Mouse (Mus musculus) embryonic facial prominence, embryonic 13.5 days (tissue): Measurements from ENCODE around the gene Fam162a. TPM values are rescaled to one million over a fixed set of nuclear protein-coding genes. Genes with fewer than 3 reads are reported as not detected.
"Not testable (repeated sequence)": the region's sequence is repeated elsewhere in the genome, so short reads cannot be mapped to it uniquely, and the experiment has no call there.

ENCODE experiments used
- ATAC-seq: fragments of 200-750 bp; cut with Nextera tagmentation; 2 replicates; pipeline ENCODE4 v1.8.0; 2017; ENCODE audit warnings: low read depth; ENCODE audit not compliant: insufficient number of reproducible peaks, insufficient read depth, low FRiP score, low TSS enrichment
- H3K27ac ChIP-seq: fragments of 300-500 bp; sonication (generic); 2 replicates; pipeline ENCODE4 v1.5.1; 2015; ENCODE audit warnings: moderate library complexity, mild to moderate bottlenecking, inconsistent platforms
- H3K27me3 ChIP-seq: fragments of 300-500 bp; sonication (generic); 2 replicates; pipeline ENCODE4 v1.6.1; 2015; ENCODE audit warnings: mild to moderate bottlenecking, inconsistent platforms
- H3K36me3 ChIP-seq: fragments of 300-500 bp; sonication (generic); 2 replicates; pipeline ENCODE4 v1.6.1; 2015; ENCODE audit warnings: mild to moderate bottlenecking, inconsistent platforms
- H3K4me1 ChIP-seq: fragments of 300-500 bp; sonication (generic); 2 replicates; pipeline ENCODE4 v1.6.1; 2015; ENCODE audit warnings: inconsistent platforms
- H3K4me2 ChIP-seq: fragments of 300-500 bp; sonication (generic); 2 replicates; pipeline ENCODE4 v1.6.1; 2015; ENCODE audit warnings: moderate library complexity, mild to moderate bottlenecking, inconsistent platforms
- H3K4me3 ChIP-seq: fragments of 300-500 bp; sonication (generic); 2 replicates; pipeline ENCODE4 v1.5.1; 2015; ENCODE audit warnings: mild to moderate bottlenecking, inconsistent platforms
- H3K9ac ChIP-seq: fragments of 300-500 bp; sonication (generic); 2 replicates; pipeline ENCODE4 v1.6.1; 2015; ENCODE audit warnings: mild to moderate bottlenecking, inconsistent platforms
- H3K9me3 ChIP-seq: fragments of 300-500 bp; sonication (generic); 2 replicates; pipeline ENCODE4 v1.6.1; 2016; ENCODE audit warnings: inconsistent platforms
- WGBS: fragments of 180-500 bp; shearing (Covaris S2); methylation state at CpG from one replicate; pipeline ENCODE4 v1.1.7; 2015; ENCODE audit warnings: mixed read lengths; 5-methylcytosine and 5-hydroxymethylcytosine counted together
- polyA plus RNA-seq: library from polyadenylated mRNA; unstranded; fragments of >200 nt; fragmentation: Nextera tagmentation; extraction: Ambion mirVana; gene quantifications from 2 replicates; pipeline ENCODE4 v1.2.1, GENCODE M21; 2015

The Fam162a gene
- polyA plus RNA-seq, 1 experiment from 2014 or later, result 482 TPM

GRCm38 (mm10) chr16:36079916-36080315 is 8.5 kb upstream of the Fam162a start:
- no peak for ATAC-seq
- no peak overlapping the region for H3K4me2 ChIP-seq

GRCm38 (mm10) chr16:36074772-36075171 is 3.4 kb upstream of the Fam162a start:
- 89% methylated on average over 3 of the region's 3 CpGs for WGBS
- ATAC-seq, result no peak

More at GRCm38 (mm10) chr16:36079916-36080315, 8.5 kb upstream of the Fam162a start:
- Histone ChIP-seq H3K9me3 (no peaks in the 10 kb centered on the region), H3K27me3 (no peaks in the 10 kb centered on the region), H3K36me3 (peaks cover 16% of the 10 kb centered on the region), H3K27ac (no peak overlapping the region), H3K4me1 (no peaks in the 10 kb centered on the region), H3K4me3 (no peak overlapping the region), H3K9ac (no peak overlapping the region)
- WGBS, result 94% methylated on average over 3 of the region's 3 CpGs

GRCm38 (mm10) chr16:36072410-36073011 is 1.1 kb upstream of the Fam162a start:
- 30% methylated on average over 8 of the region's 8 CpGs for WGBS
- H3K4me3 ChIP-seq, result peak overlapping the region; percentile 82
- H3K27me3 ChIP-seq, result no peaks in the 10 kb centered on the region
- H3K9ac ChIP-seq, result peak overlapping the region; percentile 88
- H3K27ac ChIP-seq, result peak overlapping the region; percentile 99
- no peaks in the 10 kb centered on the region for H3K9me3 ChIP-seq
- ATAC-seq, result no peak
- H3K4me1 ChIP-seq, result peaks cover 20% of the 10 kb centered on the region
- H3K36me3 ChIP-seq, result peaks cover 4% of the 10 kb centered on the region; the same call in 1 of the 2 replicates
- peak overlapping the region; percentile 69 for H3K4me2 ChIP-seq

More at GRCm38 (mm10) chr16:36074772-36075171, 3.4 kb upstream of the Fam162a start:
- peaks cover 7% of the 10 kb centered on the region for H3K4me1 ChIP-seq
- no peak overlapping the region for H3K4me2 ChIP-seq
- H3K4me3 ChIP-seq, result no peak overlapping the region
- H3K9me3 ChIP-seq, result no peaks in the 10 kb centered on the region
- H3K27me3 ChIP-seq, result no peaks in the 10 kb centered on the region
- no peak overlapping the region for H3K9ac ChIP-seq
- H3K27ac ChIP-seq, result no peak overlapping the region
- H3K36me3 ChIP-seq, result no peaks in the 10 kb centered on the region

GRCm38 (mm10) chr16:36071071-36071449 is 334 bp downstream of the Fam162a start:
- Histone ChIP-seq H3K36me3 (peaks cover 8% of the 10 kb centered on the region; the same call in 1 of the 2 replicates), H3K4me1 (peaks cover 20% of the 10 kb centered on the region), H3K27ac (peak overlapping the region; percentile 99), H3K4me2 (peak overlapping the region; percentile 69), H3K9me3 (no peaks in the 10 kb centered on the region), H3K9ac (peak overlapping the region; percentile 88), H3K27me3 (no peaks in the 10 kb centered on the region), H3K4me3 (peak overlapping the region; percentile 82)
- 1% methylated on average over 16 of the region's 16 CpGs for WGBS
- no peak for ATAC-seq

GRCm38 (mm10) chr16:36069819-36070575 is 1.4 kb downstream of the Fam162a start:
- peaks cover 8% of the 10 kb centered on the region; the same call in 1 of the 2 replicates for H3K36me3 ChIP-seq
- 30% methylated on average over 9 of the region's 9 CpGs for WGBS
- H3K9me3 ChIP-seq, result no peaks in the 10 kb centered on the region
- H3K4me3 ChIP-seq, result peak overlapping the region; percentile 82
- H3K27me3 ChIP-seq, result no peaks in the 10 kb centered on the region
- H3K4me2 ChIP-seq, result peak overlapping the region; percentile 69
- peaks cover 20% of the 10 kb centered on the region for H3K4me1 ChIP-seq
- H3K9ac ChIP-seq, result peak overlapping the region; percentile 88; the same call in 1 of the 2 replicates
- no peak overlapping the region for H3K27ac ChIP-seq
- no peak for ATAC-seq

GRCm38 (mm10) chr16:36068356-36068755 is 3.0 kb downstream of the Fam162a start:
- WGBS, result 68% methylated on average over 3 of the region's 3 CpGs
- no peaks in the 10 kb centered on the region for H3K27me3 ChIP-seq
- H3K36me3 ChIP-seq, result peaks cover 8% of the 10 kb centered on the region; the same call in 1 of the 2 replicates
- no peak for ATAC-seq
- H3K9me3 ChIP-seq, result no peaks in the 10 kb centered on the region
- H3K27ac ChIP-seq, result no peak overlapping the region
- H3K9ac ChIP-seq, result no peak overlapping the region
- peaks cover 23% of the 10 kb centered on the region for H3K4me1 ChIP-seq
- H3K4me2 ChIP-seq, result peak overlapping the region; percentile 7; the same call in 1 of the 2 replicates
- H3K4me3 ChIP-seq, result no peak overlapping the region

GRCm38 (mm10) chr16:36067694-36068093 is 3.7 kb downstream of the Fam162a start:
- Histone ChIP-seq H3K4me3 (no peak overlapping the region), H3K4me1 (peaks cover 21% of the 10 kb centered on the region), H3K9me3 (no peaks in the 10 kb centered on the region), H3K36me3 (peaks cover 8% of the 10 kb centered on the region; the same call in 1 of the 2 replicates), H3K27ac (no peak overlapping the region), H3K4me2 (no peak overlapping the region), H3K27me3 (no peaks in the 10 kb centered on the region), H3K9ac (no peak overlapping the region)
- 65% methylated on average over 2 of the region's 2 CpGs for WGBS
- ATAC-seq, result no peak

GRCm38 (mm10) chr16:36064904-36065303 is 6.5 kb downstream of the Fam162a start:
- ATAC-seq, result no peak
- WGBS, result 88% methylated on average over 5 of the region's 5 CpGs
- no peak overlapping the region for H3K4me3 ChIP-seq

GRCm38 (mm10) chr16:36063315-36063714 is 8.1 kb downstream of the Fam162a start:
- Histone ChIP-seq H3K4me2 (no peak overlapping the region), H3K4me3 (no peak overlapping the region), H3K27me3 (no peaks in the 10 kb centered on the region), H3K9me3 (no peaks in the 10 kb centered on the region), H3K36me3 (peaks cover 8% of the 10 kb centered on the region; the same call in 1 of the 2 replicates), H3K27ac (no peak overlapping the region), H3K9ac (no peak overlapping the region), H3K4me1 (peaks cover 15% of the 10 kb centered on the region; the same call in 1 of the 2 replicates)
- WGBS, result 79% methylated on average over 2 of the region's 2 CpGs
- ATAC-seq, result no peak

More at GRCm38 (mm10) chr16:36064904-36065303, 6.5 kb downstream of the Fam162a start:
- Histone ChIP-seq H3K27ac (no peak overlapping the region), H3K9me3 (no peaks in the 10 kb centered on the region), H3K27me3 (no peaks in the 10 kb centered on the region), H3K9ac (no peak overlapping the region), H3K36me3 (peaks cover 8% of the 10 kb centered on the region; the same call in 1 of the 2 replicates), H3K4me1 (peaks cover 18% of the 10 kb centered on the region), H3K4me2 (no peak overlapping the region)

GRCm38 (mm10) chr16:36062534-36062933 is 8.9 kb downstream of the Fam162a start:
- H3K9me3 ChIP-seq, ATAC-seq, H3K4me2 ChIP-seq, H3K4me3 ChIP-seq, H3K27me3 ChIP-seq, H3K36me3 ChIP-seq, H3K27ac ChIP-seq, H3K9ac ChIP-seq: not testable (repeated sequence)
- whole genome bisulfite sequencing, result 85% methylated on average over 1 of the region's 1 CpGs
- 0 out of 2 replicates have a peak, but pooled peaks cover 14% of the 10 kb centered on the region for H3K4me1 ChIP-seq

GRCm38 (mm10) chr16:36057933-36058475 is 13.4 kb downstream of the Fam162a start:
- no peak overlapping the region for H3K4me3 ChIP-seq
- H3K4me1 ChIP-seq, result 0 out of 2 replicates have a peak, but pooled peaks cover 10% of the 10 kb centered on the region
- no peak overlapping the region for H3K27ac ChIP-seq
- WGBS, result 77% methylated on average over 8 of the region's 8 CpGs
- no peak overlapping the region for H3K4me2 ChIP-seq
- peaks cover 17% of the 10 kb centered on the region for H3K36me3 ChIP-seq
- ATAC-seq, result no peak
- H3K9me3 ChIP-seq, result no peaks in the 10 kb centered on the region
- no peak overlapping the region for H3K9ac ChIP-seq
- no peaks in the 10 kb centered on the region for H3K27me3 ChIP-seq
